Mouse (Mus musculus): ENCODE results near the gene Ankrd9.

The Ankrd9 gene

GRCm38 (mm10) chr12:110990500-110990899 lies 11.7 kb upstream of the Ankrd9 start:
- no peak for DNase-seq (ENCODE audit: low read depth, low spot score)

GRCm38 (mm10) chr12:110989409-110989808 lies 10.6 kb upstream of the Ankrd9 start:
- no peak for DNase-seq (ENCODE audit: low read depth, low spot score)

- no peak for DNase-seq (ENCODE audit: low read depth, low spot score)
These were observed 7.9 kb upstream of the Ankrd9 start for GRCm38 (mm10) chr12:110986536-110987425.

GRCm38 (mm10) chr12:110985141-110985540 lies 6.3 kb upstream of the Ankrd9 start:
- DNase-seq (ENCODE audit: low read depth, low spot score), result no peak

- DNase-seq (ENCODE audit: low read depth, low spot score), result no peak
These were observed 5.8 kb upstream of the Ankrd9 start for GRCm38 (mm10) chr12:110984598-110984997.

GRCm38 (mm10) chr12:110983714-110984113 lies 4.9 kb upstream of the Ankrd9 start:
- DNase-seq (ENCODE audit: low read depth, low spot score), result no peak

GRCm38 (mm10) chr12:110983083-110983482 lies 4.2 kb upstream of the Ankrd9 start:
- DNase-seq (ENCODE audit: low read depth, low spot score), result no peak

GRCm38 (mm10) chr12:110981736-110982135 lies 2.9 kb upstream of the Ankrd9 start:
- no peak for DNase-seq (ENCODE audit: low read depth, low spot score)

GRCm38 (mm10) chr12:110979808-110980207 lies 968 bp upstream of the Ankrd9 start:
- DNase-seq (ENCODE audit: low read depth, low spot score), result no peak

GRCm38 (mm10) chr12:110977896-110978606 lies 789 bp downstream of the Ankrd9 start:
- no peak for DNase-seq (ENCODE audit: low read depth, low spot score)

GRCm38 (mm10) chr12:110977345-110977733 lies 1.5 kb downstream of the Ankrd9 start:
- DNase-seq (ENCODE audit: low read depth, low spot score), result no peak

GRCm38 (mm10) chr12:110976589-110977344 lies 2.1 kb downstream of the Ankrd9 start:
- no peak for DNase-seq (ENCODE audit: low read depth, low spot score)

GRCm38 (mm10) chr12:110975838-110976468 lies 2.9 kb downstream of the Ankrd9 start:
- DNase-seq (ENCODE audit: low read depth, low spot score), result no peak

GRCm38 (mm10) chr12:110975385-110975784 lies 3.5 kb downstream of the Ankrd9 start:
- DNase-seq (ENCODE audit: low read depth, low spot score), result no peak

GRCm38 (mm10) chr12:110974726-110975125 lies 4.1 kb downstream of the Ankrd9 start:
- no peak for DNase-seq (ENCODE audit: low read depth, low spot score)

- no peak for DNase-seq (ENCODE audit: low read depth, low spot score)
These were observed 4.5 kb downstream of the Ankrd9 start for GRCm38 (mm10) chr12:110974295-110974694.

- DNase-seq (ENCODE audit: low read depth, low spot score), result no peak
These were observed 5.0 kb downstream of the Ankrd9 start for GRCm38 (mm10) chr12:110973829-110974228.

- DNase-seq (ENCODE audit: low read depth, low spot score), result no peak
These were observed 6.9 kb downstream of the Ankrd9 start for GRCm38 (mm10) chr12:110971972-110972371.

- DNase-seq (ENCODE audit: low read depth, low spot score), result no peak
These were observed 8.4 kb downstream of the Ankrd9 start for GRCm38 (mm10) chr12:110970408-110970807.

GRCm38 (mm10) chr12:110967146-110967545 lies 11.7 kb downstream of the Ankrd9 start:
- no peak for DNase-seq (ENCODE audit: low read depth, low spot score)

GRCm38 (mm10) chr12:110966079-110966478 lies 12.8 kb downstream of the Ankrd9 start:
- DNase-seq (ENCODE audit: low read depth, low spot score), result no peak

GRCm38 (mm10) chr12:110965500-110965899 lies 13.3 kb downstream of the Ankrd9 start:
- DNase-seq (ENCODE audit: low read depth, low spot score), result no peak

Measured in WW6 (cell line).